Mouse (Mus musculus): ENCODE data around the gene Adarb1. TPM values are rescaled to one million over a fixed set of nuclear protein-coding genes. Genes with fewer than 3 reads are reported as not detected.

The Adarb1 gene
- total RNA-seq, 4 experiments from 2014 or later, result 130 to 141 (median 135) TPM

GRCm38 (mm10) chr10:77269129-77269528 lies 148.9 kb downstream of the Adarb1 start:
- DNase-seq (ENCODE audit: low spot score in 2 of 2), result no peak

DNA sequence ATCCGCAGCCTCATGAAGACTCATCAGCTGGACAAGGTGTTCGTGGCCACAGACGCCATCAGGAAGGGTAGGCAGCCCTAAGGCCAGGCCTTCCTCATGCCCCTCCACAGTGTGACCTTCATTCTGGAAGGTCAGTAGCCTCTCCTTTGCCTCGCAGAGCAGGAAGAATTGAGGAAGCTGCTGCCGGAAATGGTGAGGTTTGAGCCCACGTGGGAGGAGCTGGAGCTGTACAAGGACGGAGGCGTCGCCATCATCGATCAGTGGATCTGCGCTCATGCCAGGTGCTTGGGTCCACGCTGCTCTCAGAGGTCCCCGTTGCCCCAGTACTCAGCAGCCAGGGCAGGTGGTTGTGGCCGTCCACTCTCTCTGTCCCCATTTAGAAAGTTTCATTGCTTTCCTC lies 151.0 kb downstream of the Adarb1 start:
- no peak for DNase-seq (ENCODE audit: low spot score in 2 of 2)

DNA sequence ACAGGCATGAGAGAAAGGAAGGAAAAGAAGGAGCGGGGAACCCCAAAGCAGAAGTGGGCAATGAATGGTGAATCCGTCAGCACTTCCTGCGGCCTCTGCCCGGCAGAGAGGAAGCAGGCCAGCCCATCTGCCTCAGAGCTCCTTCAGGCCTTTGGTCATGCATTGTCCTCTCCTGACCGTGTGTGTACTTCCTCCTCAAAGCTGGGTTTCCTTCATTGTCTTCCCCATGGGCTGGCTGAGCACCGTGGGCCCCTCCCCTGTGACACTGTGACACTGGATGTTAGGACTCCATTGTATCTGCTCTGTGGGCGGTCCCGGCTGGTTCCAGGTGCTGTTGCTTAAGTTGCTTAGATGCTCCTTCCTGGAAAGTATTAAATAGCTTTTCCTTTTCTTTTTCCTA lies 151.8 kb downstream of the Adarb1 start:
- no peak for DNase-seq (ENCODE audit: low spot score in 2 of 2)

DNA sequence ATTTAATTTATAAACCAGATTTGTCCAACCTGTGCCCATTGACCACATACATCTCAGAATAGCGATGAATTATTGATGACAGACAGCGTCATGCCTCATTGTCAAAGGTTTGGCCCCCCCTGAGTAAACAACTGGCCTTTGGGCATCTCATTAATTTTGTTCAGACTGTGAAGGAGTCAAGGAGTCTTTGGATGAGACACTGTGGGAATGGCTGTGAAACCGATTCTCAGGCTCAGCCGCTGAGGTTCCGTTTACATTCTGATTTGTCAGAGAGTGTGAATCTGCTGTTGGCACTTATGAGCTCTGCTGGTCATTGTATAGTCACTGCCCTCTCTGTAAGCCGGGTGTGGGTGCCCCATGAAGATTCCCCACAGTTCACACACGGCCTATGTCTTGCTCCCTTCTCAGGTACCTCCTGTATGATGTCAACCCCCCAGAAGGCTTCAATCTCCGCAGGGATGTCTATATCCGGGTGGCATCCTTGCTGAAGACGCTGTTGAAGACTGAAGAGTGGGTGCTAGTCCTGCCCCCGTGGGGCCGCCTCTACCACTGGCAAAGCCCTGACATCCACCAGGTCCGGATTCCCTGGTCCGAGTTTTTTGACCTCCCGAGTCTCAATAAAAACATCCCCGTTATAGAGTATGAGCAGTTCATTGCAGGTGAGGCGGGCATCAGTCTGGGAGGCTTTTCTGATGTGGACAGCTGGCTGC lies 157.7 kb downstream of the Adarb1 start:
- DNase-seq (ENCODE audit: low spot score in 2 of 2), result no peak

DNA sequence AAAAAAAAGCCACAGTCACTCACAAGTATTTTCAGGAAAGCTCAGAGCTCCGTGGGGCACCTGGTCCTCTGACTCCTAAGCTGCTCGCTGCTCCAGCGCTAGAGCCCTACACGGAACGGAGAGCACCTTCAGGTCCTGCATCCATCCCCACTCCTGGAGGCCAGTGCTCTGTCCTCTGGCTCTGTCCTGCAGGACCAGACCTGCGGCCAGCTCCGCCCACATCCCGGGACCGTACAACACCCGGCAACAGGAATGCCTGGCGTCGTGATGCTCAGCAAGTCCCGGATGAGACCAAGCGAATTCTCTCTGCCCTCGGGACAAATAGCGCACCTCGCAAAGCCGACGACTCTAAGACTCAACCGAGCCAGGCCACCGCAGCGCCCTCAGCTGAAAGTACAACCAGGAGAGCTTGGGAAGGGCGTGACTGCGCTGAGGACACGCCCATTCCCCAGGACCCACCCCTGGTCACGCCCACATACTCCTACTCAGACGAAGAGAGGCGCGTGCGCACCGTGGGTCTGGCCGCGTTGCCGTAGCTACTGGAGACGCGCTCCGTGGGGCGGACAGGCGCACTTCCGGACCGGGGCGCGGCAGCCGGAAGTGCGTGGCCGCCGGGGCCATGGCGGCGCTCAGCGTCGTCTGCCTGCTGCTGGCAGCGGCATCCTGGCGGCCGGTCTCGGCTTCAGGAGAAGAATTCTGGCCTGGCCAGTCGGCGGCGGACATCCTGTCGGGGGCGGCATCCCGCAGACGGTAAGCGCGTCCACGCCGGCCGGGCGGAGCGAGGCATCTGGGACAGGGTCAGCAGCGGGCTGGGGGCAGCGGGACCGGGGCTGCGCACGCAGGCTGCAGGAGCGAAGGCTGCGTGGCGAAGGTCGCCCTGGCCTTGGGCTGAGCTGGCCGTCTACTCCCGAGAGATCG lies 159.1 kb downstream of the Adarb1 start, which contains the start of gene Pofut2:
Gene Pofut2, plus strand, starts transcription at position 515 of the 918 bp plus-strand sequence.
- DNase-seq (ENCODE audit: low spot score in 2 of 2), result peak; percentile 74 to 95

- DNase-seq (ENCODE audit: low spot score in 2 of 2), result no peak
Measured at GRCm38 (mm10) chr10:77258041-77258590, 160.0 kb downstream of the Adarb1 start.

DNA sequence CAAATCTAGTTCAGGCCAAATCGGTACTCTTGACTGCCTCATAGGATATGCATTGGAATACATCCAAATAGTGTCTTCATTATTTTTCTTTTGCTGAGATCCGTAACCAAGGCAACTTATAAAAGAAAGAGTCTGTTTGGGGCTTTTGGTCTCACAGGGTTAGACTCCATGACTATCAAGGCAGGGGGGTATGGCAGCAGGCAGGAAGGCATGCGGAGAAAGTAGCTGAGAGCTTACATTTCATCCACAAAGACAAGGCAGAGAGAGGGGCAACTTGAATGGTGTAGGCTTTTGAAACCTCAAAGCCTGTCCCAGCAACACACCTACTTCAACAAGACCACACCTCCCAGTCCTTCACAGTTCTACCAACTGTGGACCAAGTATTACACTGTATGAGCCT lies 162.4 kb downstream of the Adarb1 start:
- DNase-seq (ENCODE audit: low spot score in 2 of 2), result no peak

- no peak for DNase-seq (ENCODE audit: low spot score in 2 of 2)
Measured at GRCm38 (mm10) chr10:77255231-77255630, 162.8 kb downstream of the Adarb1 start.

DNA sequence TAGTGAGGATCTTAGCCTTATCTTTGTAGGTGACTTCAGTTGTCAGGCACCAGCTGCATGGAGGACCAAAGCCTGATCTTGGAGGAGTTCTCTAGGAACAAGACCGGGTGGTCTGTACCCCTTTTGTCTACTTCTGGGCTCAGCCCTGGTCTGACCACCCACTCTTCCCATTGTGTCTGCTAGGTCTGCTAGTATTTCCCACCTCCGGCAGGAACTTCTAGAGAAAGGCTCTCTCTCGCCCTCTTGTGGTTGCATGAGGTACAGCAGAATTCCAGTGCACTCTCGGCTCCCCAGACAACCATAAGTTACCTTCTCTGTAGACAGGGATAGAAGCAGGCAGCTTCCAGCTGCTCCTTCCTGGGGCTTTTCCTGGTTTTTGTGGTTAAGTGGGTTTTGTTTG lies 165.3 kb downstream of the Adarb1 start:
- DNase-seq (ENCODE audit: low spot score in 2 of 2), result peak in 1 of 2 experiments; percentile 56

DNA sequence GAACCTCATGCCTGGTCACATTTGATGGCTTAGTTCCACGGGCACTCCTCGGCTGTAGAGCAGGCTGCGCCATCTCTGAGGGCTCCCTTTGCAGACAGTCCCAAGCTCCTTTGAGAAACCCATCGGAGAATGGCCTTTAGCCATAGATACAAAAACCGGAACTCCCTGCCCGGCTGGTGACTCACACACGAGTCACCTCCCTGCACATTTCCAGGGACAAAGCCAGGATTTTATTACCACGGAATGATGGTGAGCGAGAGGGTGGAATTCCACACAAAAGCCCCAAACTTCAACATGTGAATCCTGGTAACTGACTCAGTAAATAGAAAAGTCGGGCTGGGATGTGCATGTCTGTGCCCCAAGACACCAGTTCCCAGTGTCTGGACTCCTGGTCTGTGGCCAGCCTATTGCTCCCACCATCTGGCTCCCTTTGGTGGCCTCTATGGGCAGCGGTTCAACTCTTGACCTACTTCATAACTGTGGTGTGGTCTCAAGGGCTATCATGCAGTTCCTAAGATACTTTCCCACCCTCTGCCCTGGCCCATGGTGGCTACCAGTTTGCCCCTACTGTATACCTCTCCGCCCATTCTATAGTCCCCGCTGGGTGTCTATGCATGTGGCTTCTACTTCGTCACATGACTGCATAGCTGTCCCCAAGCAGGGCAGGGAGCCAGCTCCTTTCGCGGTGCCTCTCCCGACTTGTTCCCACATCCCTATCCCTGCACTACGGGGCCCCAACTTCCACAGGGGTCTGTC lies 166.1 kb downstream of the Adarb1 start:
- no peak for DNase-seq (ENCODE audit: low spot score in 2 of 2)

- DNase-seq (ENCODE audit: low spot score in 2 of 2), result no peak
Measured at GRCm38 (mm10) chr10:77251223-77251783, 166.8 kb downstream of the Adarb1 start.

DNA sequence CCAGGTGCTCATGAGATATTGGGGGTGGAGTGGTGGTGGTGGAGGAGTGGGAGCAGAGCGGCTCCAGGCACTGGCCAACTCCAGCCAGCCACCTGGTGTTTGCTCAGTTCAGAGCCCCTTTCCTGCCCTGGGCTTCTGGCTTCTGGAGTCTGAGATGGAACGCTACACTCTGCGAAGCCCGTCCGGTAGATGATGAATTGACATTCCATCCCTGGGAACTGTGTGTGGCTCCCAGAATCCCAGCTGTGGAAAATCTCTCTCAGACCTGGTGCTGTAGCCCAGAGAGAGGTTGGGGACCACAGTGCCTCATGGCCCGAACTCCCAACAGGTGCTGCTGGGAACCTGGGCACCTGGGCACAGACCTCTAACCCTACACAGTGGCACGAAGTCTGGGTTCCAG lies 170.4 kb downstream of the Adarb1 start:
- DNase-seq (ENCODE audit: low spot score in 2 of 2), result no peak

DNA sequence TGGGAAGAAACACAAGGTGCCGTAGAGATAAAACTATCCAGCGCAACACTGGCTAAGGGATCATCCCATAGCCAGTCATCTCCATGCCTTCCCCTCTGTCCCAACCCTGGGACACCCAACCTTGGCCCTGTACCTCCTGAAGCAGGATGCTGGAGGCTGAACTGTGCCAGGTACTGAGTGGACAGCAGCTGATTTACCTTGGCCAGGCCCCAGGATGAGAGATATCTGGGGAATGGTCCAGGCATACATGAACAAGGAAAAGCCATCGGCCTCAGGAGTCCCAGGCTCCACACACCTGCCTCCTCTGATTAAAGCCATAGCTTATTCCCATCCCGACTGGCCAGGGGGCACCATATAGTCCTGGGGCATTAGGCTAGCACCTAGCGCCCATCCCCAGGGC lies 171.0 kb downstream of the Adarb1 start:
- DNase-seq (ENCODE audit: low spot score in 2 of 2), result no peak

DNA sequence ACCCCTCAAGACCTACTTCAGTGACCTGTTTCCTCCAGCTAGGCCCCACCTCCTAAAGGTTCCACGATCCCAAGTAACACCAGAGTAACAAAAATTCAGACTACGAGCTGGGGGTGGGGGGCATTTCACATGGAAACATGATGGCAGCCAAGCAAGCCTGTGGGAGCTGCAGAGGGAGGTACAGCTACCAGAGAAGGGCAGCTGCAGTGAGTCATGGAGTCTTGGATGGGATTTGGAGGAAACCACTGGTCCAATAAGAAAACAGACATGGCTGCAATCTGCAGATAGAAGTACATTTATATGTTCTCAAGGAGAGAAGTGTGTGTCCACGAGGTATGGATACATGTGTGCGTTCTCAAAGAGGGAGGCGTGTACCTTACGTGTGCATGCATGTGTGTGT lies 173.3 kb downstream of the Adarb1 start:
- DNase-seq (ENCODE audit: low spot score in 2 of 2), result no peak

GRCm38 (mm10) chr10:77243572-77244161 lies 174.4 kb downstream of the Adarb1 start:
- no peak for DNase-seq (ENCODE audit: low spot score in 2 of 2)

- no peak for DNase-seq (ENCODE audit: low spot score in 2 of 2)
Measured at GRCm38 (mm10) chr10:77242871-77243270, 175.2 kb downstream of the Adarb1 start.

DNA sequence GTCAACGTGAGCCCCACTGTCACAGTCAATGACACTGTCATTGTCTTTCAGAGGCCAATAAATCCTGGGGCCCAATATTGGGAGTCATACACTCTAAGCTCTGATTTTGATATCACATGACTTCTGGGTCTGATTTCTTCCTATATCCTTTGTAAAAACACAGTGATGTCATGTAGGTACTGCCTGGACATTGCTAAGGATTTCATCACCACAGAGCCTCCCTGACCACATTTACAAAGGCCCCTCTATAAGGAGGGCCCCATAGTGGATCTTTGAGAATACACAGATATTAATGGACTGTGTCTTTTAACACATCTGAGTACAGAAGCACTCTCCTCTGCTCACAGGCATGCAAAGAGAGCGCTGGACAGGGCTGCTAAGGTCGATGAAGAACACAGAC lies 175.7 kb downstream of the Adarb1 start:
- DNase-seq (ENCODE audit: low spot score in 2 of 2), result no peak

DNA sequence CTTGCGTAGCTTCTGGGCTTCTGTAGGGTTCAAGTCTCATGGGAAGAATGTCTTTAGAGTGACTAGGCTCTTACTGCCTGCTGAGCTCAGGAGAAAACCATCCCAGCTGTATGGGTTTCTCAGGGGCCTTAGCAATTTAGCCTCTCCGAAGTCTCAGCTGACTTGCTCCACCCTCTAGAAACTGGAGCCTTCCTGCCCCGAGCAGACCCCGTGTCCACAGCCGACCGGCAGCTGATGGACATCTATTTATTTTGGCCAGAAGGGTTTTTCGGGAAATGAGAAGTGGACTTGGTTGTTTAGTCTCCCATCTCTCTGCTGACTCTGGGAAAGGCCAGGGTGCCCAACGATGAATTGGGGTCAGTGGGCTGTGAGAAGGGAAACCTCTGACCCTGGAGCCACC lies 177.3 kb downstream of the Adarb1 start:
- DNase-seq (ENCODE audit: low spot score in 2 of 2), result no peak

Data from left cerebral cortex, adult 8-10 months (tissue).